Mouse (Mus musculus) cortical plate, adult 2 months (tissue): ENCODE data around the gene Grik4. TPM values are rescaled to one million over a fixed set of nuclear protein-coding genes. Genes with fewer than 3 reads are reported as not detected.
A peak's percentile ranks its signal among the peaks of the same experiment; 100 is the strongest.

Source experiments
- H3K27ac ChIP-seq: fragments of 200-500 bp; 2 replicates; pipeline ENCODE4 v1.5.1; 2012; ENCODE audit warnings: low read length, control low read depth, inconsistent platforms; ENCODE audit not compliant: insufficient read depth
- H3K4me1 ChIP-seq: fragments of 200-500 bp; 2 replicates; pipeline ENCODE4 v1.6.1; 2011; ENCODE audit warnings: low read length; ENCODE audit not compliant: control insufficient read depth, insufficient read depth
- H3K4me3 ChIP-seq: fragments of 200-500 bp; 2 replicates; pipeline ENCODE4 v1.5.1; 2011; ENCODE audit warnings: mild to moderate bottlenecking, low read length, control low read depth; ENCODE audit not compliant: insufficient read depth
- CTCF ChIP-seq: fragments of 200-500 bp; IDR thresholded peaks from 2 replicates; pipeline ENCODE4 v1.5.1; 2011; ENCODE audit warnings: mild to moderate bottlenecking, control low read depth, low read length; ENCODE audit not compliant: insufficient read depth; ENCODE audit errors: extremely low read depth
- POLR2A ChIP-seq: fragments of 200-500 bp; IDR thresholded peaks from 2 replicates; pipeline ENCODE4 v1.6.1; 2011; ENCODE audit warnings: mild to moderate bottlenecking, low read length, control low read depth; ENCODE audit not compliant: insufficient read depth; ENCODE audit errors: extremely low read depth
- polyA plus RNA-seq: library from polyadenylated mRNA; depleted of rRNA; stranded (reverse); fragments of >200 nt; gene quantifications from 2 replicates; pipeline ENCODE4 v1.2.3, GENCODE M21; 2012

Grik4 gene
- polyA plus RNA-seq, 1 experiment, result 10.9 TPM

DNA sequence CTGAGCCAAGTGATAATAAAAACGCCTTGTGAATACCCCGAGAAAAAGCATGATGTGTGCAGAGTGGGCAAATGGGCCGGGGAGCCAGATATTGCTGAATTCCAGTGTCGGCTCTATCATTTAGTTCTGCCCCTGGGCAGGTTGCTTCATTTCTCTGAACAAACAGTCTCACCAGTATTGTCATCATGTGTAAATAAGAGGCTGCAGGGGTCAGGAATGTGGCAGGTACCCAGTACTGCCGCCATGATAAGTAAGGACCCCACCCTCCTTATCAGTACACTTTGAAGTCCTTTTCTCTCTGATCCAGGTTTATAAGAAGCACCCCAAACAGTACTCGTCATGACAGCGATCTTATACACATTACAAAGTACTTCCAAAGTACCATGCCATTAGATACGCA is 230.4 kb downstream of the Grik4 start:
- no peak overlapping the region for H3K4me3 ChIP-seq
- no peak for TF ChIP-seq POLR2A
- no peak for TF ChIP-seq CTCF
- H3K4me1 ChIP-seq, result no peaks in the 10 kb centered on the region
- no peak overlapping the region for H3K27ac ChIP-seq

DNA sequence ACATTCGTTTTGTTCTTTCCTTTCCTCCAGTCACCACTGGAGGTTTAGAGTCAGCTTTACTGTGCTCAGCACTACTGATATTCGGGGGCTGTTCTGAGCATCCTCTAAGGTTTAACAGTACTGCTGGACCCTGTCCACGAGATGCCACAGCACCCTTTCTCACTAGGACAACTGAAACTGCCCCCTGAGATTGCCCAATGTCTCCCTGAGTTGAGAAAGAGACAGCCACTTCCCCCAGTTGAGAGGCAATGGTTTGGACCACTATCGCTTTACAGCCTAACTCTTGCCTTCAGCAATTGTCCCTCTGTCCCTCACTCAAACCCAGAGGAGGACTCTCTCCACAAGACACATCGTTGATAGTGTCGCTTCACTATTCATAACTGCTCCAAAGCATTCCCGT is 238.4 kb downstream of the Grik4 start:
- H3K27ac ChIP-seq, result no peak overlapping the region
- no peak for TF ChIP-seq POLR2A
- TF ChIP-seq CTCF, result no peak
- no peak overlapping the region for H3K4me3 ChIP-seq
- H3K4me1 ChIP-seq, result no peaks in the 10 kb centered on the region

DNA sequence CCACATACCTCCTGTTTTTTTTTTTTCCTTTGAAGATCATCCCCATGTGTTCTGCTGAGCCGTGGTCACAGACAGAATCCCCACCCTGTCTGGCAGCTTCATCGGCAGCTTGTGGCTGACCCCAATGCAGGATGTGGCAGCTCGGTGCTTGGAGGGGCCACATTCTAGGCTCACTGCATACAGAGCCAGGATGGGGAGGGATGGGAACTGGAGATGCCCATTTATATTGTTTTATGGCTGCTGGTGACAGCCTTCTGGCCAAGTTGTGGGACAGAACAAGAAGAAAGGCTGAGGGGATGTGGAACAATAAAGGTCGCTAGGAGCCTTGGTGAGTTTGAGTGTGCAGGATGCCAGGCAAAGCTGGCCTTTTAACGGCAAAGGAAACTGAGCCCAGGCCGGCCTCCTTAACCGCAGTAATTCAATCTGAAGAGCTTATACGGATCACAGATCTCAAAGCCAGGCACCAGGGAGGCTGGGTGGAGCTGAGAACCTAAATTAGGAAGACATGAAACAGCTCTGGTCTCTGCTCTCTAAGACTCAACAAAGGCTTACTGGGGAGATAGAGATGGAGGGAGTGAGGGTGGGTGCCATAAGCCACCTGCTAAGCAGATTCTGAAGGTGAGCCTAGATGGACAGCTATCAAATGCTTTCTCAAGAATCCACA is 241.0 kb downstream of the Grik4 start:
- Histone ChIP-seq H3K4me1 (no peaks in the 10 kb centered on the region), H3K4me3 (no peak overlapping the region), H3K27ac (no peak overlapping the region)
- TF ChIP-seq CTCF (no peak), POLR2A (no peak)

DNA sequence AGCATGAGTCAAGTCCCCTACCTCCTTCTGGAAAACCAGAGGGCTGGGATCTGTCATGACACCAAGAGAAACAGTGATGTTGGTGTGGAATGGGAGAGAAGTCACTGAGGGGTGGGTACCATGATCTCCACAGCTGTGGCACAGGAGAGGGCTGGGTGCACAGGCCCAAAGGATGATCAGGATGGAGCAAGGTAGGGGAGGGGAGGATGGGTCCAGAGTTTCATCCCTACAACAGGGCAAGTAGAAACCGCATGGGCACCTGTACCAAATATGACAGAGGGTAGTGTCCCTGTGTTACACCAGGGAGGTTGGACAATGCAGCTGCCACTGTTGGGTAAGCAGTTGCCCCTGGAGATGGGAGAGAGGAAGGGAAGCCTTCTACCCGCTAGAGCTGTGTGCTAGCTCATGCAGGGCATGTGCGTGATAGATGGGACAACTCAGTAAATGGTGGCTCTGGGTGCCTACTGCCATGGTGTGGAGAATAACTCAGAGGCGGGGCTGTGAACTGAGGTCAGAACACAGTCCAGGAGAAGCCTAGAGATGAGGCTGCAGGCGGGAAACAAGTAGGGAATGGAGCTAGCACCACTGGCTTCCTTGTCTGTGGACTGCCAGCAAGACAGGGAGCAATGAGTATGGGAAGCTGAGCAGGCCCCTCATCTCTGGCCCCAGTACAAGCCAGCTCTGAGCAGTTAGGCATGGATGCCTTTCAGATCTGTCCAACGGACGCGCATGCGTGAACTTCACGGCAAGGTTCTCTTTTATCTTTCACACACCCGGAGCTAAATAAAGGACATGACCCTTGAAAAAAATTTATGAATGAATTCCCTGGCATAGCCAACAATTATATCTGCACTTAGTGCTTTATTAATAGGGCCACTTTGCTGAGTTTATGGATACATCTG is 241.8 kb downstream of the Grik4 start:
- no peaks in the 10 kb centered on the region for H3K4me1 ChIP-seq
- TF ChIP-seq POLR2A (no peak), CTCF (no peak)
- H3K4me3 ChIP-seq, result no peak overlapping the region
- no peak overlapping the region for H3K27ac ChIP-seq

DNA sequence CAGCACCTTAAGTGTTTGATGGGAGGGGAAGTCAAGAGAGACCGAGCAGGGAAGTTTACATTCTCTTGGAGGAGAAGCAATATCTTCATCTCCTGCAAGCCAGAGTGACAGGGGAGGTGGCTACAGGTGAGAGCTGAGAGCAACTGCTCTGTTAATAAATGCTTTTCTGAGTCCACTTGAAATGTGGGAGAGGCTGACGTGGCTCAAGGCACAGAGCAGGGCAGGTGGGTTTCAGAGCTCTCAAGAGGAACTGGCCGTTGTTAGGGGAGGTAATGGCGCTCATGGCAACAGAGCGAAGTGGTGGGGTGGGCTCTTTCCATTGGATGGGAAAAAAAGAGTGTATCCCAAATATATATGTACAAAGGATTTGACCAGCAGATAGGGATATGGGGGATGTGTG is 242.6 kb downstream of the Grik4 start:
- Histone ChIP-seq H3K27ac (no peak overlapping the region), H3K4me3 (no peak overlapping the region), H3K4me1 (no peaks in the 10 kb centered on the region)
- TF ChIP-seq CTCF (no peak), POLR2A (no peak)

DNA sequence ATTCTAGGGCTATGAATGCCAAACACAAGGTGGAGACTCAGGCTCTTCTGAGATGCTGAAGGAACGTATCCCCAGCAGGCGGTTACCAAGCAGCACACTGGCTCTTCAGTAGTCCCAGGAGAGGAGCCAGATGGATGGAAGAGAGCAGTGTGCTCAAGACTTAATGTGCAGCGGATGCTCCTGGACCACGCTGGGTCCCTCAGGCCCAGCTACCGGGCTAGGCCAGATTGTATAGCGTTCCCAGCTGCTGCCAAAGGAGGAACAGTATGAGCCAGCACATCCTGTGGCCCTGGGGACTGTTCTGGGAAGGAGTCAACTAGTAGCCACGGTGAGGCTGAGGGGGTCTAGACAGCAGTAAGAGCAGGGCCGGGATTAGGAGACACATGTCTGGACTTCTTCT is 251.3 kb downstream of the Grik4 start:
- Histone ChIP-seq H3K27ac (no peak overlapping the region), H3K4me3 (no peak overlapping the region), H3K4me1 (no peaks in the 10 kb centered on the region)
- TF ChIP-seq CTCF, result no peak
- no peak for TF ChIP-seq POLR2A

GRCm38 (mm10) chr9:42688143-42688542 is 256.1 kb downstream of the Grik4 start:
- Histone ChIP-seq H3K27ac (no peak overlapping the region), H3K4me3 (no peak overlapping the region), H3K4me1 (peaks cover 2% of the 10 kb centered on the region; the same call in 1 of the 2 replicates)
- TF ChIP-seq POLR2A (no peak), CTCF (peak; percentile 68)

DNA sequence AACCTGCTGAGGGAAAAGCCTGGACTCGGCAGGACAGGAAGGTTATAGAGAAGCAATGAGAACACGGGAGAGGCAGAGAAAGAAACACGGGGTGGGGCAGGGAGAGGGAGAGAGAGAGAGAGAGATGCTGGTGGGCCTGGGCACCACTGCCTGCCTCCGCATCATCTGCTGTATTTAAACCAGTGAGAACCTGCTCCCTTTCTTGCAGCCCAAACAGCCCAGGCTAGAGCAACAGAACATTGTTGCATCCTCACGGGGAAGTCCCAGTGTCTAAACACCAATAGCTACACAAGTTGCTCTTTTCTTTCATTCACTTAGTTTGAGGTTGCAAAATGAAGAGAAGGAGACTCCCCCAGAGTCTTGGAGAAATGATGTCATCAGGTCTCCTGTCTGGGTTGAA is 258.2 kb downstream of the Grik4 start:
- TF ChIP-seq POLR2A (no peak), CTCF (no peak)
- Histone ChIP-seq H3K4me1 (peaks cover 2% of the 10 kb centered on the region; the same call in 1 of the 2 replicates), H3K4me3 (no peak overlapping the region), H3K27ac (no peak overlapping the region)

- TF ChIP-seq CTCF (no peak), POLR2A (no peak)
- Histone ChIP-seq H3K4me1 (peaks cover 2% of the 10 kb centered on the region; the same call in 1 of the 2 replicates), H3K4me3 (no peak overlapping the region), H3K27ac (no peak overlapping the region)
These were observed 270.3 kb downstream of the Grik4 start for GRCm38 (mm10) chr9:42674017-42674412.
